Mouse (Mus musculus) forebrain, embryonic 14.5 days (tissue): ENCODE measurements around the gene Bola1. TPM values are rescaled to one million over a fixed set of nuclear protein-coding genes. Genes with fewer than 3 reads are reported as not detected.
"Not testable (repeated sequence)": the region's sequence is repeated elsewhere in the genome, so short reads cannot be mapped to it uniquely, and the experiment has no call there.

Experiments
- ATAC-seq: fragments of 200-750 bp; cut with Nextera tagmentation; 2 replicates; pipeline ENCODE4 v1.8.0; 2017; ENCODE audit warnings: mild to moderate bottlenecking, moderate library complexity
- DNase-seq: peaks from one replicate; pipeline ENCODE4 v3.0.0-alpha.2; 2015; ENCODE audit warnings: low spot score
- H3K27ac ChIP-seq: fragments of 300-500 bp; sonication (generic); 2 replicates; pipeline ENCODE4 v1.5.1; 2014; ENCODE audit warnings: low read depth, mild to moderate bottlenecking, control low read depth, low read length, moderate library complexity
- H3K27me3 ChIP-seq: fragments of 300-500 bp; sonication (generic); replicated peaks from 2 replicates; pipeline ENCODE4 v1.6.1; 2014; ENCODE audit warnings: low read length, control low read depth, mixed read lengths; ENCODE audit not compliant: control insufficient read depth, insufficient read depth
- H3K36me3 ChIP-seq: fragments of 300-500 bp; sonication (generic); 2 replicates; pipeline ENCODE4 v1.6.1; 2014; ENCODE audit warnings: low read length, control low read depth; ENCODE audit not compliant: control insufficient read depth, insufficient read depth
- H3K4me1 ChIP-seq: fragments of 300-500 bp; sonication (generic); 2 replicates; pipeline ENCODE4 v1.6.1; 2014; ENCODE audit warnings: antibody characterized with exemption, low read length, control low read depth; ENCODE audit not compliant: control insufficient read depth, insufficient read depth
- H3K4me2 ChIP-seq: fragments of 300-500 bp; sonication (generic); 2 replicates; pipeline ENCODE4 v1.6.1; 2014; ENCODE audit warnings: mild to moderate bottlenecking, control low read depth, low read length
- H3K4me3 ChIP-seq: fragments of 300-500 bp; sonication (generic); 2 replicates; pipeline ENCODE4 v1.5.1; 2014; ENCODE audit warnings: low read depth, low read length, control low read depth
- H3K9ac ChIP-seq: fragments of 300-500 bp; sonication (generic); 2 replicates; pipeline ENCODE4 v1.6.1; 2014; ENCODE audit warnings: mild to moderate bottlenecking, low read length, control low read depth, moderate library complexity
- H3K9me3 ChIP-seq: fragments of 300-500 bp; sonication (generic); replicated peaks from 2 replicates; pipeline ENCODE4 v1.6.1; 2016; ENCODE audit warnings: low read length, control low read depth, mixed read lengths; ENCODE audit not compliant: control insufficient read depth
- WGBS: fragments of 180-500 bp; shearing (Covaris S2); extraction: QIAGEN DNeasy Blood & Tissue Kit; methylation state at CpG from one replicate; pipeline ENCODE4 v1.1.7; 2014; 5-methylcytosine and 5-hydroxymethylcytosine counted together
- polyA plus RNA-seq: library from polyadenylated mRNA; unstranded; fragments of >200 nt; fragmentation: Nextera tagmentation; extraction: Ambion mirVana; gene quantifications from 2 replicates; pipeline ENCODE4 v1.2.1, GENCODE M21; 2014

Bola1 gene
- polyA plus RNA-seq, 1 experiment from 2014 or later = 96.3 TPM

DNA sequence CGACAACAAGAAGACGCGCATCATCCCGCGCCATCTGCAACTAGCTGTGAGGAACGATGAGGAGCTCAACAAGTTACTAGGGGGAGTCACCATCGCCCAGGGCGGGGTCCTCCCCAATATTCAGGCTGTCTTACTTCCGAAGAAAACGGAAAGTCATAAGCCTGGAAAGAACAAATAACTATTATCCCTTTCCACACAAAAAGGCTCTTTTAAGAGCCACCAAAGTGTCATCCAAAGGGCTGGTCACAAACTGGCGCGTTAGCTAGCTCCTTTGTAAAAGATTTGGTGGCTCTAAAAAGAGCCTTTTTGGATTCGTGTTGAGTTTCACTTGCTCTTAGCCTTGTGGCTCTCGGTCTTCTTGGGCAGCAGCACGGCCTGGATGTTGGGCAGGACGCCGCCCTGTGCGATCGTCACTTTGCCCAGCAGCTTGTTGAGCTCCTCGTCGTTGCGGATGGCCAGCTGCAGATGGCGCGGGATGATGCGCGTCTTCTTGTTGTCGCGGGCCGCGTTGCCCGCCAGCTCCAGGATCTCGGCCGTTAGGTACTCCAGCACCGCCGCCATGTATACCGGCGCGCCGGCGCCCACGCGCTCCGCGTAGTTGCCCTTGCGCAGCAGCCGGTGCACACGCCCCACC lies 739 bp upstream of the Bola1 start:
- Histone ChIP-seq H3K4me3 (peak overlapping the region; percentile 59), H3K4me2 (peak overlapping the region; percentile 63), H3K27ac (peak overlapping the region; percentile 97), H3K4me1 (peaks cover 23% of the 10 kb centered on the region), H3K9ac (peak overlapping the region; percentile 83)
- not testable (repeated sequence) for ATAC-seq, H3K27me3 ChIP-seq, H3K9me3 ChIP-seq, DNase-seq, H3K36me3 ChIP-seq
- WGBS = under 1% methylated on average over 26 of the region's 47 CpGs

GRCm38 (mm10) chr3:96219191-96219641 lies 293 bp downstream of the Bola1 start:
- Histone ChIP-seq H3K4me3 (peak overlapping the region; percentile 59), H3K27ac (peak overlapping the region; percentile 97), H3K27me3 (no peaks in the 10 kb centered on the region), H3K9ac (peak overlapping the region; percentile 83), H3K4me1 (peaks cover 21% of the 10 kb centered on the region), H3K4me2 (peak overlapping the region; percentile 63), H3K36me3 (no peaks in the 10 kb centered on the region), H3K9me3 (no peaks in the 10 kb centered on the region)
- peak; percentile 30 for ATAC-seq
- WGBS = under 1% methylated on average over 12 of the region's 12 CpGs
- no peak for DNase-seq

DNA sequence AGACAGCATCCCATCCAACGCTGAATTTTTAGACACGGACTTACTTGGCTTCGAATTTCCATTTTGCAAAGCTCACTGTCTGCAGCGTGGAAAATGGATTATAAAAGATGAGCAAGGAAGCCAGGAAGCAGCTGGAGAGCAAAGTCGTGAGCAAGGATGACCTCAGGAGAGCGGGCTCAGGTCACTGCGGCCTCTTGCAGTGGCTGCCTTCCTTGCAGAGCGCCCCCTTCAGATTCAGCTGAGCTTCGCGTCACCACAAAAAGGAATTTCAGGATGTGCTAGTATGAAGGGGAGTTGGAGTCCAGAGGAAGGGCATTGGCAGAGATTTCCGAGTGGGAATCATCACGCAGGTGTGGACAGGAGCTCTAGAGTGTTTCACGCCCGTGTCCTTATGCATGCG lies 10.3 kb downstream of the Bola1 start:
- ATAC-seq (no peak), DNase-seq (no peak)
- H3K4me2 ChIP-seq = no peak overlapping the region
- H3K4me1 ChIP-seq = no peaks in the 10 kb centered on the region
- no peak overlapping the region for H3K4me3 ChIP-seq
- 27% methylated on average over 15 of the region's 15 CpGs for WGBS
- H3K27ac ChIP-seq = no peak overlapping the region
- H3K36me3 ChIP-seq = no peaks in the 10 kb centered on the region
- no peaks in the 10 kb centered on the region for H3K9me3 ChIP-seq
- H3K27me3 ChIP-seq = no peaks in the 10 kb centered on the region; the same call in 1 of the 2 replicates
- H3K9ac ChIP-seq = no peak overlapping the region

- no peaks in the 10 kb centered on the region for H3K4me1 ChIP-seq
Observed at GRCm38 (mm10) chr3:96207819-96208218, 11.7 kb downstream of the Bola1 start.

GRCm38 (mm10) chr3:96199731-96200130 lies 19.8 kb downstream of the Bola1 start:
- Histone ChIP-seq H3K27me3 (no peaks in the 10 kb centered on the region), H3K9ac (no peak overlapping the region), H3K4me2 (no peak overlapping the region), H3K36me3 (no peaks in the 10 kb centered on the region), H3K27ac (no peak overlapping the region), H3K9me3 (no peaks in the 10 kb centered on the region), H3K4me1 (peaks cover 7% of the 10 kb centered on the region; the same call in 1 of the 2 replicates), H3K4me3 (no peak overlapping the region)
- DNase-seq (no peak), ATAC-seq (no peak)
- 71% methylated on average over 2 of the region's 2 CpGs for WGBS

More at GRCm38 (mm10) chr3:96207819-96208218, 11.7 kb downstream of the Bola1 start:
- no peaks in the 10 kb centered on the region for H3K36me3 ChIP-seq
- H3K9me3 ChIP-seq = no peaks in the 10 kb centered on the region
- no peak overlapping the region for H3K9ac ChIP-seq
- H3K4me3 ChIP-seq = no peak overlapping the region
- WGBS = 87% methylated on average over 3 of the region's 3 CpGs
- no peak overlapping the region for H3K4me2 ChIP-seq
- no peaks in the 10 kb centered on the region; the same call in 1 of the 2 replicates for H3K27me3 ChIP-seq
- DNase-seq (no peak), ATAC-seq (no peak)
- H3K27ac ChIP-seq = no peak overlapping the region

GRCm38 (mm10) chr3:96198601-96199251 lies 20.8 kb downstream of the Bola1 start:
- not testable (repeated sequence) for H3K4me3 ChIP-seq, H3K9ac ChIP-seq, H3K36me3 ChIP-seq, DNase-seq, H3K9me3 ChIP-seq, H3K27ac ChIP-seq, ATAC-seq, H3K27me3 ChIP-seq, H3K4me1 ChIP-seq
- H3K4me2 ChIP-seq = peak overlapping the region; percentile 98; the same call in 1 of the 2 replicates
- WGBS = 22% methylated on average over 6 of the region's 8 CpGs

DNA sequence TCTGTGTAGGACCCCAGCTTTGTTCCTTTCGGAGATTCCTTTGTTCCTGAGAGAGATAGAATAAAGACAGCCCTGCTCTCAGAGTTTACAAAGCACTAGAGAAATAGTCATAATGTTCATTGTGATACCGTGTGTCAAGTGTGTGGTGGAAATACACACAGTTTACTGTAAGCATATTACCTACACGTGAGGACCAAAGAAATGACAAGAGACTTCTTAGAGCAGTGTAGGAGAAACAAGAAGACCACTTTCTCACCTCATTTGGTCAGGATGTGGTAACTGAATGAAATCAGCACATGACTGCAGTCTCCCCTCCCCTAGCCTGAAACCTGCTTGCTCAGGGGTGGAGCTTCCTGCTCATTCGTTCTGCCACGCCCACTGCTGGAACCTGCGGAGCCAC lies 21.3 kb downstream of the Bola1 start:
- peaks cover 7% of the 10 kb centered on the region; the same call in 1 of the 2 replicates for H3K4me1 ChIP-seq
- H3K4me3 ChIP-seq = peak overlapping the region; percentile 71
- H3K9ac ChIP-seq = peak overlapping the region; percentile 91
- peak; percentile 11; the same call in 1 of the 2 replicates for ATAC-seq
- DNase-seq = peak; percentile 22
- peak overlapping the region; percentile 98 for H3K4me2 ChIP-seq
- peaks cover 12% of the 10 kb centered on the region; the same call in 1 of the 2 replicates for H3K36me3 ChIP-seq
- H3K9me3 ChIP-seq = no peaks in the 10 kb centered on the region
- no peaks in the 10 kb centered on the region for H3K27me3 ChIP-seq
- H3K27ac ChIP-seq = no peak overlapping the region
- WGBS = 3% methylated on average over 6 of the region's 6 CpGs

- Histone ChIP-seq H3K9ac (peak overlapping the region; percentile 91), H3K9me3 (no peaks in the 10 kb centered on the region), H3K27me3 (no peaks in the 10 kb centered on the region), H3K27ac (peak overlapping the region; percentile 97), H3K4me2 (peak overlapping the region; percentile 98), H3K4me3 (peak overlapping the region; percentile 71), H3K36me3 (peaks cover 14% of the 10 kb centered on the region), H3K4me1 (peaks cover 7% of the 10 kb centered on the region; the same call in 1 of the 2 replicates)
- ATAC-seq (peak; percentile 97), DNase-seq (peak; percentile 97)
- WGBS = under 1% methylated on average over 50 of the region's 50 CpGs
Observed at GRCm38 (mm10) chr3:96197129-96197749, 22.3 kb downstream of the Bola1 start.
